Mouse (Mus musculus) liver, embryonic 11.5 days (tissue): Measurements from ENCODE around the gene Ccdc84. TPM values are rescaled to one million over a fixed set of nuclear protein-coding genes. Genes with fewer than 3 reads are reported as not detected.
"Not testable (repeated sequence)": the region's sequence is repeated elsewhere in the genome, so short reads cannot be mapped to it uniquely, and the experiment has no call there.

Source experiments
- ATAC-seq: fragments of 200-750 bp; cut with Nextera tagmentation; replicated peaks from 2 replicates; pipeline ENCODE4 v1.8.0; 2017; ENCODE audit warnings: moderate number of reproducible peaks, mild to moderate bottlenecking, moderate TSS enrichment, moderate library complexity; ENCODE audit not compliant: low FRiP score
- DNase-seq: peaks from one replicate; pipeline ENCODE4 v3.0.0-alpha.2; 2017; ENCODE audit warnings: low spot score
- H3K27ac ChIP-seq: fragments of 300-500 bp; sonication (generic); 2 replicates; pipeline ENCODE4 v1.5.1; 2014; ENCODE audit warnings: mild to moderate bottlenecking, low read depth, low read length, control low read depth
- H3K27me3 ChIP-seq: fragments of 300-500 bp; sonication (generic); replicated peaks from 2 replicates; pipeline ENCODE4 v1.6.1; 2014; ENCODE audit warnings: low read length, mixed read lengths; ENCODE audit not compliant: control insufficient read depth, insufficient read depth
- H3K36me3 ChIP-seq: fragments of 300-500 bp; sonication (generic); 2 replicates; pipeline ENCODE4 v1.6.1; 2014; ENCODE audit warnings: mild to moderate bottlenecking, low read length, moderate library complexity, mixed read lengths; ENCODE audit not compliant: control insufficient read depth, insufficient read depth
- H3K4me1 ChIP-seq: fragments of 300-500 bp; sonication (generic); replicated peaks from 2 replicates; pipeline ENCODE4 v1.6.1; 2014; ENCODE audit warnings: low read length, mixed read lengths; ENCODE audit not compliant: control insufficient read depth, insufficient read depth
- H3K4me2 ChIP-seq: fragments of 300-500 bp; sonication (generic); 2 replicates; pipeline ENCODE4 v1.6.1; 2014; ENCODE audit warnings: mild to moderate bottlenecking, control low read depth, moderate library complexity
- H3K4me3 ChIP-seq: fragments of 300-500 bp; sonication (generic); 2 replicates; pipeline ENCODE4 v1.5.1; 2014; ENCODE audit warnings: low read depth, low read length, control low read depth
- H3K9ac ChIP-seq: fragments of 300-500 bp; sonication (generic); 2 replicates; pipeline ENCODE4 v1.6.1; 2014; ENCODE audit warnings: low read depth, low read length, control low read depth
- H3K9me3 ChIP-seq: fragments of 300-500 bp; sonication (generic); 2 replicates; pipeline ENCODE4 v1.6.1; 2016; ENCODE audit warnings: low read length, inconsistent platforms, mixed read lengths; ENCODE audit not compliant: control insufficient read depth
- WGBS: fragments of 180-500 bp; shearing (Covaris S2); extraction: QIAGEN DNeasy Blood & Tissue Kit; methylation state at CpG from one replicate; pipeline ENCODE4 v1.1.7; 2014; 5-methylcytosine and 5-hydroxymethylcytosine counted together
- polyA plus RNA-seq: library from polyadenylated mRNA; unstranded; fragments of >200 nt; fragmentation: Nextera tagmentation; extraction: Ambion mirVana; gene quantifications from 2 replicates; pipeline ENCODE4 v1.2.1, GENCODE M21; 2014

The Ccdc84 gene
- polyA plus RNA-seq, 1 experiment from 2014 or later: 26.1 TPM

- H3K4me1 ChIP-seq: peaks cover 8% of the 10 kb centered on the region
- ATAC-seq (no peak), DNase-seq (no peak)
- peaks cover 79% of the 10 kb centered on the region for H3K36me3 ChIP-seq
- no peak overlapping the region for H3K27ac ChIP-seq
- no peak overlapping the region for H3K4me3 ChIP-seq
- WGBS: 93% methylated on average over 13 of the region's 13 CpGs
- H3K9me3 ChIP-seq: no peaks in the 10 kb centered on the region
- no peak overlapping the region for H3K9ac ChIP-seq
- no peak overlapping the region for H3K4me2 ChIP-seq
- no peaks in the 10 kb centered on the region for H3K27me3 ChIP-seq
Measured at GRCm38 (mm10) chr9:44384596-44384995, 33.8 kb downstream of the Ccdc84 start.

- Histone ChIP-seq H3K4me1 (peaks cover 15% of the 10 kb centered on the region), H3K9me3 (no peaks in the 10 kb centered on the region), H3K9ac (peak overlapping the region; percentile 94), H3K4me3 (peak overlapping the region; percentile 91), H3K27me3 (no peaks in the 10 kb centered on the region), H3K36me3 (peaks cover 36% of the 10 kb centered on the region), H3K27ac (peak overlapping the region; percentile 91), H3K4me2 (peak overlapping the region; percentile 97)
- 0 out of 2 replicates have a peak, but pooled peaks have one; percentile 4 for ATAC-seq
- no peak for DNase-seq
- WGBS: 8% methylated on average over 15 of the region's 15 CpGs
Measured at GRCm38 (mm10) chr9:44379862-44380261, 38.5 kb downstream of the Ccdc84 start.

- DNase-seq (peak; percentile 100), ATAC-seq (peak; percentile 95)
- H3K4me1 ChIP-seq: peaks cover 15% of the 10 kb centered on the region
- peak within 1 kb of the TSS; percentile 91 for H3K27ac ChIP-seq
- H3K36me3 ChIP-seq: peaks cover 30% of the 10 kb centered on the region
- peak within 1 kb of the TSS; percentile 91 for H3K4me3 ChIP-seq
- H3K9ac ChIP-seq: peak within 1 kb of the TSS; percentile 94
- no peaks in the 10 kb centered on the region for H3K27me3 ChIP-seq
- no peaks in the 10 kb centered on the region for H3K9me3 ChIP-seq
- H3K4me2 ChIP-seq: peak within 1 kb of the TSS; percentile 97
- WGBS: under 1% methylated on average over 83 of the region's 83 CpGs
Measured at GRCm38 (mm10) chr9:44379054-44379834, 39.1 kb downstream of the Ccdc84 start, which contains the start of gene Hyou1. Hyou1 (plus strand) TSS chr9:44379490.

- peak overlapping the region; percentile 97 for H3K4me2 ChIP-seq
- no peak for ATAC-seq
- H3K27me3 ChIP-seq: no peaks in the 10 kb centered on the region
- H3K4me3 ChIP-seq: peak overlapping the region; percentile 91
- no peaks in the 10 kb centered on the region for H3K9me3 ChIP-seq
- peaks cover 20% of the 10 kb centered on the region for H3K36me3 ChIP-seq
- 56% methylated on average over 5 of the region's 5 CpGs for WGBS
- H3K4me1 ChIP-seq: peaks cover 15% of the 10 kb centered on the region
- H3K27ac ChIP-seq: peak overlapping the region; percentile 91; the same call in 1 of the 2 replicates
- peak overlapping the region; percentile 94 for H3K9ac ChIP-seq
- no peak for DNase-seq
Measured at GRCm38 (mm10) chr9:44378153-44378730, 40.1 kb downstream of the Ccdc84 start.

- H3K27me3 ChIP-seq, H3K4me2 ChIP-seq, DNase-seq, H3K9me3 ChIP-seq, ATAC-seq, H3K4me3 ChIP-seq, H3K27ac ChIP-seq, H3K9ac ChIP-seq: not testable (repeated sequence)
- 75% methylated on average over 2 of the region's 2 CpGs for WGBS
- Histone ChIP-seq H3K36me3 (peaks cover 12% of the 10 kb centered on the region), H3K4me1 (peaks cover 15% of the 10 kb centered on the region)
Measured at GRCm38 (mm10) chr9:44377335-44377734, 41.0 kb downstream of the Ccdc84 start.

- peaks cover 15% of the 10 kb centered on the region for H3K4me1 ChIP-seq
- DNase-seq: no peak
Measured at GRCm38 (mm10) chr9:44376141-44376540, 42.2 kb downstream of the Ccdc84 start.

GRCm38 (mm10) chr9:44373386-44373785 lies 45.0 kb downstream of the Ccdc84 start:
- Histone ChIP-seq H3K4me2 (no peak overlapping the region), H3K9me3 (no peaks in the 10 kb centered on the region), H3K36me3 (no peaks in the 10 kb centered on the region), H3K4me3 (no peak overlapping the region), H3K27me3 (no peaks in the 10 kb centered on the region), H3K27ac (no peak overlapping the region), H3K4me1 (peaks cover 7% of the 10 kb centered on the region), H3K9ac (no peak overlapping the region)
- no peak for DNase-seq
- no peak for ATAC-seq

More at GRCm38 (mm10) chr9:44376141-44376540, 42.2 kb downstream of the Ccdc84 start:
- no peak for ATAC-seq
- Histone ChIP-seq H3K9me3 (no peaks in the 10 kb centered on the region), H3K27ac (no peak overlapping the region), H3K9ac (no peak overlapping the region), H3K4me2 (no peak overlapping the region), H3K4me3 (no peak overlapping the region), H3K36me3 (peaks cover under 1% of the 10 kb centered on the region), H3K27me3 (no peaks in the 10 kb centered on the region)
- WGBS: 88% methylated on average over 6 of the region's 6 CpGs

- Histone ChIP-seq H3K27ac (no peak overlapping the region), H3K4me3 (no peak overlapping the region), H3K9ac (no peak overlapping the region), H3K36me3 (no peaks in the 10 kb centered on the region), H3K27me3 (no peaks in the 10 kb centered on the region), H3K9me3 (no peaks in the 10 kb centered on the region; the same call in 1 of the 2 replicates), H3K4me2 (no peak overlapping the region), H3K4me1 (peaks cover 4% of the 10 kb centered on the region)
- ATAC-seq (no peak), DNase-seq (no peak)
- WGBS: 64% methylated on average over 3 of the region's 3 CpGs
Measured at GRCm38 (mm10) chr9:44364480-44364879, 53.9 kb downstream of the Ccdc84 start.
